Mouse (Mus musculus): ENCODE measurements around the gene Rln3. TPM values are rescaled to one million over a fixed set of nuclear protein-coding genes. Genes with fewer than 3 reads are reported as not detected.
"Not testable (repeated sequence)": the region's sequence is repeated elsewhere in the genome, so short reads cannot be mapped to it uniquely, and the experiment has no call there.

The Rln3 gene
- total RNA-seq, 2 experiments from 2014 or later: not detected

GRCm38 (mm10) chr8:84019738-84020137 is 25.1 kb downstream of the Rln3 start:
- no peak for DNase-seq

GRCm38 (mm10) chr8:84015833-84016232 is 29.0 kb downstream of the Rln3 start:
- DNase-seq: no peak

- no peak for DNase-seq
Measured at GRCm38 (mm10) chr8:84012499-84013165, 32.2 kb downstream of the Rln3 start.

- DNase-seq: no peak
Measured at GRCm38 (mm10) chr8:84011705-84012498, 32.9 kb downstream of the Rln3 start, which contains the start of gene 2210011C24Rik. Gene 2210011C24Rik, minus strand, starts transcription at chr8:84012171.

- peak; percentile 66 to 68 for DNase-seq
Measured at GRCm38 (mm10) chr8:84010625-84011611, 33.9 kb downstream of the Rln3 start.

- peak; percentile 77 to 82 for DNase-seq
Measured at GRCm38 (mm10) chr8:84009876-84010275, 34.9 kb downstream of the Rln3 start.

GRCm38 (mm10) chr8:84008362-84008761 is 36.4 kb downstream of the Rln3 start:
- no peak for DNase-seq

- not testable (repeated sequence) for DNase-seq
Measured at GRCm38 (mm10) chr8:84005502-84005901, 39.3 kb downstream of the Rln3 start.

GRCm38 (mm10) chr8:84004533-84005201 is 40.1 kb downstream of the Rln3 start:
- peak; percentile 92 for DNase-seq

- no peak for DNase-seq
Measured at GRCm38 (mm10) chr8:84003612-84004246, 41.1 kb downstream of the Rln3 start.

GRCm38 (mm10) chr8:84002957-84003611 is 41.7 kb downstream of the Rln3 start:
- DNase-seq: no peak

GRCm38 (mm10) chr8:84001281-84002000 is 43.4 kb downstream of the Rln3 start, which contains the start of gene 1700067K01Rik:
Gene 1700067K01Rik, plus strand, starts transcription at chr8:84001502.
- no peak for DNase-seq

- DNase-seq: no peak
Measured at GRCm38 (mm10) chr8:83999825-84000224, 45.0 kb downstream of the Rln3 start.

- no peak for DNase-seq
Measured at GRCm38 (mm10) chr8:83999057-83999705, 45.6 kb downstream of the Rln3 start.

- DNase-seq: peak; percentile 47 to 58
Measured at GRCm38 (mm10) chr8:83998231-83999056, 46.4 kb downstream of the Rln3 start.

- peak; percentile 43 to 54 for DNase-seq
Measured at GRCm38 (mm10) chr8:83997511-83998141, 47.2 kb downstream of the Rln3 start, which contains the start of gene Samd1. Gene Samd1, plus strand, starts transcription at chr8:83997672.

GRCm38 (mm10) chr8:83996567-83997505 is 48.0 kb downstream of the Rln3 start:
- DNase-seq: peak; percentile 72 to 75
